Mouse (Mus musculus) megakaryocyte, embryonic 14.5 days (primary cell): ENCODE data around the gene Rnf224.

Experiments used
- FLI1 ChIP-seq: IDR thresholded peaks from 2 replicates; pipeline ENCODE4 v1.6.1; 2012; ENCODE audit warnings: low read length, inconsistent platforms, mixed read lengths
- GATA1 ChIP-seq: IDR thresholded peaks from 3 replicates; pipeline ENCODE4 v1.6.1; 2012; ENCODE audit warnings: mixed read lengths, low read length, inconsistent platforms, borderline replicate concordance

- TF ChIP-seq GATA1 (no peak), FLI1 (no peak)
Measured at GRCm38 (mm10) chr2:25185625-25186574, 50.7 kb downstream of the Rnf224 start.
